Mouse (Mus musculus) mature B cell (primary cell): ENCODE measurements around the gene Olfr568.

Experiments
- in situ Hi-C: fragments of 300-500 bp; cut with MboI; formaldehyde crosslinking; loops from 2 replicates; pipeline ENCODE4 v1.14.3; 2019

Olfr568 gene

GRCm38 (mm10) chr7:102876822-102877221 lies at the start of gene Olfr568:
Gene Olfr568, plus strand, starts transcription at chr7:102877122.
- in situ Hi-C loops: no loop called here

- in situ Hi-C loops: no loop called here
Measured at GRCm38 (mm10) chr7:102855807-102856206, 21.1 kb upstream of the Olfr568 start.

- in situ Hi-C loops: no loop called here
Measured at GRCm38 (mm10) chr7:102858665-102859064, 18.3 kb upstream of the Olfr568 start, which contains the start of gene Olfr566. Gene Olfr566, minus strand, starts transcription at chr7:102858765.

GRCm38 (mm10) chr7:102890782-102891181 lies 13.9 kb downstream of the Olfr568 start, which contains the start of gene Olfr569:
Gene Olfr569, minus strand, starts transcription at chr7:102890882.
- in situ Hi-C loops: no loop called here

GRCm38 (mm10) chr7:102915261-102915660 lies 38.3 kb downstream of the Olfr568 start:
- in situ Hi-C loops: loop anchor here (25.0 kb wide), 1 partner anchor 403 kb away; no protein-coding TSS in a partner anchor

- in situ Hi-C loops: loop anchor here (25.0 kb wide), 1 partner anchor 404 kb away; no protein-coding TSS in a partner anchor
Measured at GRCm38 (mm10) chr7:102916405-102916804, 39.5 kb downstream of the Olfr568 start.

GRCm38 (mm10) chr7:102917032-102917875 lies 40.3 kb downstream of the Olfr568 start, which contains the start of gene Olfr571:
Gene Olfr571, minus strand, starts transcription at chr7:102917536.
- in situ Hi-C loops: loop anchor here (25.0 kb wide), 1 partner anchor 405 kb away; no protein-coding TSS in a partner anchor

GRCm38 (mm10) chr7:102919632-102920031 lies 42.7 kb downstream of the Olfr568 start:
- in situ Hi-C loops: loop anchor here (25.0 kb wide), 1 partner anchor 407 kb away; no protein-coding TSS in a partner anchor

GRCm38 (mm10) chr7:102924109-102924508 lies 47.2 kb downstream of the Olfr568 start, which contains the start of gene Olfr572:
Gene Olfr572, plus strand, starts transcription at chr7:102924409.
- in situ Hi-C loops: loop anchor here (25.0 kb wide), 1 partner anchor 412 kb away; no protein-coding TSS in a partner anchor

GRCm38 (mm10) chr7:102927105-102927504 lies 50.2 kb downstream of the Olfr568 start:
- in situ Hi-C loops: no loop called here
